Mouse (Mus musculus) CH12.LX (cell line): ENCODE data around the gene Klhl7. TPM values are rescaled to one million over a fixed set of nuclear protein-coding genes. Genes with fewer than 3 reads are reported as not detected.
A peak's percentile ranks its signal among the peaks of the same experiment; 100 is the strongest.

Experiments
- DNase-seq: peaks from one replicate; pipeline ENCODE4 v3.0.0-alpha.2; 2013; ENCODE audit errors: extremely low read depth
- H3K27ac ChIP-seq: 2 replicates; pipeline ENCODE4 v1.5.1; 2012; ENCODE audit warnings: low read depth, mild to moderate bottlenecking, control low read depth, moderate library complexity; ENCODE audit not compliant: insufficient read depth
- H3K27me3 ChIP-seq: replicated peaks from 2 replicates; pipeline ENCODE3; 2012; ENCODE audit warnings: inconsistent platforms
- H3K36me3 ChIP-seq, 2 experiments: replicated peaks in 1 of 2; 2 replicates each; pipeline versions ENCODE3 to v1.6.1; 2012; ENCODE audit warnings: inconsistent platforms in 1 of 2, low read length in 1 of 2, mild to moderate bottlenecking in 1 of 2, mixed read lengths in 1 of 2, moderate library complexity in 1 of 2; ENCODE audit not compliant: control insufficient read depth in 1 of 2, insufficient read depth in 1 of 2
- H3K4me1 ChIP-seq, 2 experiments: 2 replicates each; pipeline ENCODE4 v1.6.1; 2012; ENCODE audit warnings: inconsistent platforms in 1 of 2, moderate library complexity in 1 of 2; ENCODE audit not compliant: insufficient read depth in 2 of 2, control insufficient read depth in 1 of 2
- H3K4me2 ChIP-seq: 2 replicates; pipeline ENCODE4 v1.6.1; 2012; ENCODE audit warnings: low read depth, mild to moderate bottlenecking, control low read depth; ENCODE audit not compliant: poor library complexity, insufficient read depth, severe bottlenecking
- H3K4me3 ChIP-seq, 3 experiments: fragments of 150-350 bp in 1 of 3; sonication (generic) in 1 of 3; replicated peaks in 1 of 3; 2 replicates each; pipeline versions ENCODE3 to v1.5.1; 2011 to 2012; ENCODE audit warnings: low read depth in 2 of 3, low read length in 2 of 3, mild to moderate bottlenecking in 2 of 3, moderate library complexity in 2 of 3, control low read depth in 1 of 3, improper control_type of control experiment in 1 of 3, inconsistent platforms in 1 of 3, mixed read lengths in 1 of 3; ENCODE audit not compliant: poor library complexity in 1 of 3
- H3K79me2 ChIP-seq: replicated peaks from 2 replicates; pipeline ENCODE4 v1.6.1; 2012; ENCODE audit warnings: mild to moderate bottlenecking, moderate library complexity; ENCODE audit not compliant: control insufficient read depth, poor library complexity, insufficient read depth, severe bottlenecking; ENCODE audit errors: extremely low read depth
- H3K9ac ChIP-seq: 2 replicates; pipeline ENCODE4 v1.6.1; 2012; ENCODE audit warnings: low read depth, mild to moderate bottlenecking, control low read depth, moderate library complexity; ENCODE audit not compliant: insufficient read depth
- H3K9me3 ChIP-seq: replicated peaks from 2 replicates; pipeline ENCODE3; 2012; ENCODE audit warnings: low read length, inconsistent platforms, mixed read lengths
- BHLHE40 ChIP-seq: IDR thresholded peaks from 2 replicates; pipeline ENCODE4 v1.6.1; 2011; ENCODE audit warnings: mild to moderate bottlenecking, low read depth, low read length, improper control_type of control experiment
- CHD1 ChIP-seq: IDR thresholded peaks from 2 replicates; pipeline ENCODE4 v1.6.1; 2012; ENCODE audit warnings: low read depth, low read length, improper control_type of control experiment, inconsistent platforms
- CHD2 ChIP-seq: IDR thresholded peaks from 2 replicates; pipeline ENCODE4 v1.6.1; 2011; ENCODE audit warnings: low read length, improper control_type of control experiment
- CTCF ChIP-seq, 2 experiments: IDR thresholded peaks in 1 of 2; conservative IDR thresholded peaks in 1 of 2; 2 replicates each; pipeline ENCODE4 v1.5.1; 2011 to 2012; ENCODE audit warnings: low read depth in 2 of 2, low read length in 2 of 2, improper control_type of control experiment in 1 of 2, inconsistent platforms in 1 of 2, mild to moderate bottlenecking in 1 of 2, moderate library complexity in 1 of 2
- E2F4 ChIP-seq: IDR thresholded peaks from 2 replicates; pipeline ENCODE4 v1.6.1; 2011; ENCODE audit warnings: low read depth, low read length, improper control_type of control experiment; ENCODE audit not compliant: insufficient replicate concordance
- EP300 ChIP-seq: IDR thresholded peaks from 2 replicates; pipeline ENCODE4 v1.6.1; 2011; ENCODE audit warnings: low read length, improper control_type of control experiment
- ETS1 ChIP-seq: conservative IDR thresholded peaks from 2 replicates; pipeline ENCODE4 v1.6.1; 2012; ENCODE audit warnings: low read depth, mild to moderate bottlenecking, inconsistent platforms, low read length, improper control_type of control experiment, moderate library complexity
- GABPA ChIP-seq: IDR thresholded peaks from 2 replicates; pipeline ENCODE4 v1.6.1; 2012; ENCODE audit warnings: low read depth, low read length, improper control_type of control experiment, inconsistent platforms; ENCODE audit not compliant: insufficient replicate concordance
- HCFC1 ChIP-seq: IDR thresholded peaks from 2 replicates; pipeline ENCODE4 v1.6.1; 2012; ENCODE audit warnings: low read depth, mild to moderate bottlenecking, inconsistent platforms, low read length, improper control_type of control experiment
- IRF4 ChIP-seq: IDR thresholded peaks from 2 replicates; pipeline ENCODE4 v1.6.1; 2014; ENCODE audit warnings: low read depth, mild to moderate bottlenecking, inconsistent platforms, low read length, improper control_type of control experiment
- JUN ChIP-seq: IDR thresholded peaks from 2 replicates; pipeline ENCODE4 v1.6.1; 2011; ENCODE audit warnings: low read depth, mild to moderate bottlenecking, low read length, improper control_type of control experiment, moderate library complexity; ENCODE audit not compliant: insufficient read depth
- JUND ChIP-seq: conservative IDR thresholded peaks from 2 replicates; pipeline ENCODE4 v1.6.1; 2011; ENCODE audit warnings: low read depth, low read length, improper control_type of control experiment
- KAT2A ChIP-seq: IDR thresholded peaks from 2 replicates; pipeline ENCODE4 v1.6.1; 2012; ENCODE audit warnings: low read length, improper control_type of control experiment, inconsistent platforms; ENCODE audit not compliant: insufficient replicate concordance
- MAFK ChIP-seq: IDR thresholded peaks from 2 replicates; pipeline ENCODE4 v1.6.1; 2011; ENCODE audit warnings: low read length, improper control_type of control experiment; ENCODE audit not compliant: insufficient replicate concordance
- MAX ChIP-seq: IDR thresholded peaks from 2 replicates; pipeline ENCODE4 v1.6.1; 2011; ENCODE audit warnings: low read length, improper control_type of control experiment
- MAZ ChIP-seq: IDR thresholded peaks from 2 replicates; pipeline ENCODE4 v1.6.1; 2012; ENCODE audit warnings: low read depth, mild to moderate bottlenecking, inconsistent platforms, low read length, improper control_type of control experiment, moderate library complexity
- MEF2A ChIP-seq: IDR thresholded peaks from 2 replicates; pipeline ENCODE4 v1.6.1; 2014; ENCODE audit warnings: low read depth, mild to moderate bottlenecking, inconsistent platforms, low read length, improper control_type of control experiment, borderline replicate concordance
- MXI1 ChIP-seq: IDR thresholded peaks from 2 replicates; pipeline ENCODE4 v1.6.1; 2011; ENCODE audit warnings: mild to moderate bottlenecking, low read depth, low read length, improper control_type of control experiment
- MYC ChIP-seq: IDR thresholded peaks from 2 replicates; pipeline ENCODE4 v1.6.1; 2011; ENCODE audit warnings: low read depth, mild to moderate bottlenecking, improper control_type of control experiment, low read length
- NELFE ChIP-seq: IDR thresholded peaks from 2 replicates; pipeline ENCODE4 v1.6.1; 2011; ENCODE audit warnings: low read depth, low read length, improper control_type of control experiment
- NRF1 ChIP-seq: IDR thresholded peaks from 2 replicates; pipeline ENCODE4 v1.6.1; 2014; ENCODE audit warnings: low read depth, mild to moderate bottlenecking, inconsistent platforms, low read length, improper control_type of control experiment, moderate library complexity
- PAX5 ChIP-seq: IDR thresholded peaks from 2 replicates; pipeline ENCODE4 v1.6.1; 2012; ENCODE audit warnings: low read length, inconsistent platforms, mixed read lengths
- POLR2A ChIP-seq: IDR thresholded peaks from 2 replicates; pipeline ENCODE4 v1.6.1; 2011; ENCODE audit warnings: low read depth, mild to moderate bottlenecking, improper control_type of control experiment, low read length
- POLR2AphosphoS2 ChIP-seq: IDR thresholded peaks from 2 replicates; pipeline ENCODE4 v1.6.1; 2011; ENCODE audit warnings: low read depth, low read length, improper control_type of control experiment
- RAD21 ChIP-seq: IDR thresholded peaks from 2 replicates; pipeline ENCODE4 v1.6.1; 2011; ENCODE audit warnings: low read depth, mild to moderate bottlenecking, low read length, improper control_type of control experiment, moderate library complexity
- RCOR1 ChIP-seq: conservative IDR thresholded peaks from 2 replicates; pipeline ENCODE4 v1.6.1; 2012; ENCODE audit warnings: low read depth, mild to moderate bottlenecking, inconsistent platforms, low read length, improper control_type of control experiment
- SIN3A ChIP-seq: IDR thresholded peaks from 2 replicates; pipeline ENCODE4 v1.6.1; 2012; ENCODE audit warnings: low read length, improper control_type of control experiment, inconsistent platforms
- SMC3 ChIP-seq: IDR thresholded peaks from 2 replicates; pipeline ENCODE4 v1.6.1; 2011; ENCODE audit warnings: low read depth, low read length, improper control_type of control experiment
- TBP ChIP-seq: conservative IDR thresholded peaks from 2 replicates; pipeline ENCODE4 v1.6.1; 2011; ENCODE audit warnings: low read depth, low read length, improper control_type of control experiment
- TCF12 ChIP-seq: IDR thresholded peaks from 2 replicates; pipeline ENCODE4 v1.6.1; 2014; ENCODE audit warnings: low read depth, mild to moderate bottlenecking, inconsistent platforms, low read length, improper control_type of control experiment
- UBTF ChIP-seq: IDR thresholded peaks from 2 replicates; pipeline ENCODE4 v1.6.1; 2012; ENCODE audit warnings: low read depth, mild to moderate bottlenecking, inconsistent platforms, low read length, improper control_type of control experiment, moderate library complexity
- USF1 ChIP-seq: IDR thresholded peaks from 2 replicates; pipeline ENCODE4 v1.6.1; 2014; ENCODE audit warnings: low read depth, mild to moderate bottlenecking, inconsistent platforms, low read length, improper control_type of control experiment
- USF2 ChIP-seq: conservative IDR thresholded peaks from 2 replicates; pipeline ENCODE4 v1.6.1; 2011; ENCODE audit warnings: low read depth, low read length, improper control_type of control experiment
- ZC3H11A ChIP-seq: IDR thresholded peaks from 2 replicates; pipeline ENCODE4 v1.6.1; 2012; ENCODE audit warnings: low read depth, mild to moderate bottlenecking, inconsistent platforms, low read length, improper control_type of control experiment
- ZKSCAN1 ChIP-seq: IDR thresholded peaks from 2 replicates; pipeline ENCODE4 v1.6.1; 2012; ENCODE audit warnings: low read depth, inconsistent platforms, low read length, improper control_type of control experiment, borderline replicate concordance
- ZMIZ1 ChIP-seq: IDR thresholded peaks from 2 replicates; pipeline ENCODE4 v1.6.1; 2012; ENCODE audit warnings: low read depth, mild to moderate bottlenecking, inconsistent platforms, low read length, improper control_type of control experiment
- ZNF384 ChIP-seq: IDR thresholded peaks from 2 replicates; pipeline ENCODE4 v1.6.1; 2012; ENCODE audit warnings: low read depth, low read length, improper control_type of control experiment, inconsistent platforms
- dilution Hi-C: fragments of 300-500 bp; cut with MboI; formaldehyde crosslinking; loops from 2 replicates; pipeline ENCODE4 v1.14.3; 2020; ENCODE audit warnings: low sequenced_read_pairs; ENCODE audit not compliant: extremely low pct_unique_long_range_greater_than_20kb, extremely low pct_ligation_motif_present
- in situ Hi-C: fragments of 300-500 bp; cut with MboI; formaldehyde crosslinking; loops from 3 replicates; pipeline ENCODE4 v1.14.3; 2019; ENCODE audit warnings: low sequenced_read_pairs, low pct_ligation_motif_present, low pct_unique_long_range_greater_than_20kb, mixed read lengths
- polyA plus RNA-seq: library from polyadenylated mRNA; unstranded; fragments of >175 nt; gene quantifications from 2 replicates; pipeline ENCODE4 v1.2.1, GENCODE M21; 2012; ENCODE audit warnings: low read depth; ENCODE audit not compliant: insufficient read length
- total RNA-seq, 2 experiments: library from RNA; depleted of rRNA; stranded (reverse); fragments of 300-350 nt in 1 of 2; fragments of >200 nt in 1 of 2; gene quantifications; 2 replicates each; pipeline ENCODE4 v1.2.3; 2012 to 2014

Klhl7 gene
- total and polyA plus RNA-seq, 3 experiments: 20.4 to 71.4 (median 26.5) TPM

DNA sequence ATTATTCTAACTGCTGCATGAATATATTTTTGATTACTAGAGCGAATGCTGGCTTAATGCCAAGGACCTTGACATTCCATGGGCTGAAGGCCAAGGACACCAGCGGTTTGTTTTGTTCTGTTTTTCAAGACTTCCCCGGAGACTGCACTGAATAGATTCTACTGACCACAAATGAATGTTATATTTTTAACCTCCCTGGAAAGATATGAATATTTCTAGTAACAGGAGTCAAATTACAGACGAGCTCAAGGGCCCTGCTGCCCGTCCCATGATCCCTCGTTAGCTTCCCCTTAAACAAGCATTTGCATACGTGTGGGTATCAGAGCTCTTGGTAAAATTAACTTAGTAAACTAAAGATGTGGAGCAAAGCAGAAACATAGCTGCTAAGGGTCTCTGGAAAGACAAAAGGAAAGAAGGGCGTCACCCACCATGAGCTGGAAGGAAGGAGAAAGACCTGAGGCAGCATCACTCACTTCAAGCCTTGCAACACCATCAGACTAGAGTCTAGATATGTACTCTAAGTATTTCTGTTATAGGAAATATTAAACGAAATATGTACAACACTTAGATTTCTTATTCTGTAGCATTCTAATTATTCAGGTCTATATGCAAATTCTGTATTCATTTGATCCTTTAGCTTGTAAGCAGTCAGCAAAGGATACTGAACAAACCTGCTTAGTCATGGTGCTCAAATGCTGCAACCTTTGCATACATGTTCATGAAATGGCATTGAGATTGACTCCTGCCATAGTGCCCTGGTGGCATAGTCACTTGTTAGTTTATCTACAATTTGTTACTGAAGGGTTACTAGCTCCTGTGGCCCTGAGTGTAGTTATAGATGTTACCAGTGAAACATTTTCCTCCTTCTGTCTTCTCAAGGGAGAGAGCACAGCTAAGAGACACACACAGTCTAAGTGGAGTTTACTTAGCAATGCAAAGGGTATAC lies 46.9 kb upstream of the Klhl7 start:
- peak overlapping the region; percentile 86 for H3K4me2 ChIP-seq
- TF ChIP-seq MEF2A: peak; percentile 97
- peak; percentile 100 for TF ChIP-seq ZMIZ1
- TF ChIP-seq EP300: peak; percentile 87
- peak; percentile 40; the same call in 1 of the 2 replicates for TF ChIP-seq TCF12
- TF ChIP-seq CHD1: no peak
- no peak for TF ChIP-seq CTCF (conservative IDR thresholded peaks at IDR 0.05 in 1 of 2, IDR thresholded peaks at IDR 0.05 in 1 of 2; ENCODE audit: low read depth in 2 of 2, low read length in 2 of 2)
- TF ChIP-seq USF1: no peak
- peak; percentile 48; the same call in 1 of the 2 replicates for TF ChIP-seq MAZ
- no peak for TF ChIP-seq SMC3
- TF ChIP-seq ZKSCAN1: no peak
- no peak for TF ChIP-seq USF2
- 0 out of 2 replicates have a peak, but pooled peaks have one; percentile 55 for TF ChIP-seq RCOR1
- TF ChIP-seq UBTF: no peak
- TF ChIP-seq KAT2A: 0 out of 2 replicates have a peak, but pooled peaks have one; percentile 16
- no peak for TF ChIP-seq GABPA
- no peak for TF ChIP-seq ZC3H11A
- TF ChIP-seq PAX5: no peak
- TF ChIP-seq E2F4: no peak
- peak; percentile 61 for TF ChIP-seq BHLHE40
- peak; percentile 50 for TF ChIP-seq SIN3A
- TF ChIP-seq MYC: no peak
- peak; percentile 88 for TF ChIP-seq NELFE
- no peak for TF ChIP-seq NRF1
- TF ChIP-seq JUND: peak; percentile 28; the same call in 1 of the 2 replicates
- TF ChIP-seq MAX: no peak
- TF ChIP-seq IRF4: peak; percentile 65
- peak; percentile 3; the same call in 1 of the 2 replicates for TF ChIP-seq ZNF384
- peak; percentile 98 for TF ChIP-seq TBP
- TF ChIP-seq CHD2: 0 out of 2 replicates have a peak, but pooled peaks have one; percentile 36
- TF ChIP-seq MAFK: peak; percentile 85
- no peak; the same call in 1 of the 2 replicates for TF ChIP-seq RAD21
- no peak for TF ChIP-seq MXI1
- TF ChIP-seq POLR2AphosphoS2: peak; percentile 98
- no peak for TF ChIP-seq JUN
- peak; percentile 89 for TF ChIP-seq POLR2A
- peak; percentile 5; the same call in 1 of the 2 replicates for TF ChIP-seq HCFC1
- peak; percentile 75 for TF ChIP-seq ETS1

More for the DNA sequence above, 46.9 kb upstream of the Klhl7 start:
- in situ Hi-C loops: loop anchor here (25.0 kb wide), 1 partner anchor 641 kb away; no protein-coding TSS in a partner anchor
- Histone ChIP-seq H3K79me2 (no peaks in the 10 kb centered on the region), H3K4me1 (peaks cover 6 to 22% of the 10 kb centered on the region in 2 experiments; a peak in 3 of 4 replicates), H3K27ac (peak overlapping the region; percentile 95), H3K9me3 (peaks cover 16% of the 10 kb centered on the region), H3K27me3 (no peaks in the 10 kb centered on the region), H3K4me3 (no peak overlapping the region), H3K36me3 (no peaks in the 10 kb centered on the region), H3K9ac (peak overlapping the region; percentile 56)
- dilution Hi-C loops: no loop called here
- DNase-seq: peak; percentile 87
